ENCODE assay signal across 21 mouse cellular contexts in genomic region chr5:3247333-3247732, GRCm38 (mm10).
DNase-seq lines count a peak whose midpoint lies in the region; ATAC-seq and TF ChIP-seq lines count a peak whose summit lies in the region.
"Had no signal": no experiment of that assay in that cellular context is flagged by ENCODE, and none has a peak within 500 bp of the region (broad histone marks: within the 10 kb centered on the region; RNA-seq: fewer than 3 reads in every experiment).

No protein-coding gene starts in this region.

- H3K27me3 ChIP-seq in midbrain, embryonic 10.5 days (ENCODE audit: low read depth, poor library complexity, severe bottlenecking): no peaks in the 10 kb centered on the region
- H3K27me3 ChIP-seq: forebrain, embryonic 13.5 days; hindbrain, embryonic 13.5 days; liver, embryonic 12.5 days; neural tube, embryonic 13.5 days had no signal

- H3K27ac ChIP-seq in bone marrow macrophage, adult 2 months (ENCODE audit: insufficient read depth, low read depth, low read length): peak overlapping the region; percentile 82
- no peak overlapping the region for H3K27ac ChIP-seq in midbrain, embryonic 10.5 days (replicated peaks)
- H3K27ac ChIP-seq: forebrain, embryonic 13.5 days; hindbrain, embryonic 13.5 days; liver, embryonic 12.5 days; neural tube, embryonic 13.5 days had no signal

- no peak for TF ChIP-seq POLR2A in bone marrow macrophage, adult 2 months (IDR thresholded peaks at IDR 0.05; ENCODE audit: borderline replicate concordance, low read depth, low read length)

- no peaks in the 10 kb centered on the region for H3K9me3 ChIP-seq in midbrain, embryonic 10.5 days (replicated peaks)
- H3K9me3 ChIP-seq: forebrain, embryonic 13.5 days; hindbrain, embryonic 13.5 days; liver, embryonic 12.5 days; neural tube, embryonic 13.5 days had no signal

- TF ChIP-seq CTCF in bone marrow macrophage, adult 2 months (IDR thresholded peaks at IDR 0.05; ENCODE audit: low read depth, low read length): no peak

- 87% methylated on average over 2 of the region's 2 CpGs for WGBS in midbrain, embryonic 10.5 days

- peak; percentile 75 for DNase-seq in heart, adult 11 months
- no peak for DNase-seq in heart, adult 9 months (ENCODE audit: low spot score in 2 of 2)
- DNase-seq in thymus, adult 18-20 months: no peak
- DNase-seq in midbrain, embryonic 10.5 days (ENCODE audit: low spot score): no peak
- DNase-seq in adrenal gland, adult 8-10 months: no peak
- DNase-seq: cerebellum, postnatal 10 days; gastrocnemius, postnatal 10 days; heart, postnatal 36 days; kidney, adult 9 months; kidney, postnatal 10 days; liver, postnatal 0 days; lung, postnatal 4 days; right cerebral cortex, postnatal 4 days; thymus, postnatal 4 days had no signal

- H3K36me3 ChIP-seq in midbrain, embryonic 10.5 days: no peaks in the 10 kb centered on the region
- H3K36me3 ChIP-seq: hindbrain, embryonic 13.5 days; liver, embryonic 12.5 days; neural tube, embryonic 13.5 days had no signal

- no peak overlapping the region for H3K4me3 ChIP-seq in bone marrow macrophage, adult 2 months (ENCODE audit: insufficient read depth, low read length)
- no peak overlapping the region for H3K4me3 ChIP-seq in midbrain, embryonic 10.5 days
- H3K4me3 ChIP-seq: forebrain, embryonic 13.5 days; hindbrain, embryonic 13.5 days; liver, embryonic 12.5 days; neural tube, embryonic 13.5 days had no signal

- ATAC-seq in megakaryocyte, adult 5-6 weeks (ENCODE audit: poor library complexity, severe bottlenecking): peak; percentile 67
- ATAC-seq: forebrain, embryonic 13.5 days; intestine, postnatal 0 days; liver, embryonic 12.5 days; liver, postnatal 0 days had no signal

- peaks cover 9% of the 10 kb centered on the region for H3K4me1 ChIP-seq in bone marrow macrophage, adult 2 months (ENCODE audit: control insufficient read depth, insufficient read depth, low read length)
- H3K4me1 ChIP-seq in midbrain, embryonic 10.5 days: no peaks in the 10 kb centered on the region
- H3K4me1 ChIP-seq: forebrain, embryonic 13.5 days; hindbrain, embryonic 13.5 days; liver, embryonic 12.5 days; neural tube, embryonic 13.5 days had no signal
